ENCODE assay signal across 11 mouse cellular contexts in genomic region chr16:93071726-93072125, GRCm38 (mm10).
A peak's percentile ranks its signal among the peaks of the same experiment; 100 is the strongest.
DNase-seq lines count a peak whose midpoint lies in the region; ATAC-seq and TF ChIP-seq lines count a peak whose summit lies in the region.
"Had no signal": no experiment of that assay in that cellular context is flagged by ENCODE, and none has a peak within 500 bp of the region (broad histone marks: within the 10 kb centered on the region; RNA-seq: fewer than 3 reads in every experiment).

No protein-coding gene starts in this region.

- no peak for TF ChIP-seq CTCF in testis, adult 2 months (IDR thresholded peaks at IDR 0.05; ENCODE audit: control insufficient read depth, insufficient read depth, insufficient replicate concordance, low read depth, low read length)

- no peak overlapping the region for H3K4me3 ChIP-seq in testis, adult 2 months (ENCODE audit: control insufficient read depth, low read depth, low read length)
- no peak overlapping the region for H3K4me3 ChIP-seq in heart, embryonic 12.5 days
- H3K4me3 ChIP-seq in limb, embryonic 14.5 days (replicated peaks; ENCODE audit: low read length), result no peak overlapping the region
- H3K4me3 ChIP-seq: forebrain, embryonic 13.5 days had no signal

- no peaks in the 10 kb centered on the region for H3K4me1 ChIP-seq in testis, adult 2 months (ENCODE audit: control insufficient read depth, insufficient read depth, low read length)
- H3K4me1 ChIP-seq in heart, embryonic 12.5 days (replicated peaks), result peaks cover 20% of the 10 kb centered on the region
- H3K4me1 ChIP-seq in limb, embryonic 14.5 days (ENCODE audit: control insufficient read depth, insufficient read depth, low read length), result peaks cover 24% of the 10 kb centered on the region
- H3K4me1 ChIP-seq: forebrain, embryonic 13.5 days had no signal

- no peaks in the 10 kb centered on the region for H3K9me3 ChIP-seq in heart, embryonic 12.5 days (replicated peaks)
- no peaks in the 10 kb centered on the region for H3K9me3 ChIP-seq in limb, embryonic 14.5 days (ENCODE audit: control insufficient read depth, low read length)
- H3K9me3 ChIP-seq: forebrain, embryonic 13.5 days had no signal

- TF ChIP-seq POLR2A in testis, adult 2 months (IDR thresholded peaks at IDR 0.05; ENCODE audit: control insufficient read depth, low read depth, low read length), result no peak
- no peak for TF ChIP-seq POLR2A in limb, embryonic 14.5 days (IDR thresholded peaks at IDR 0.05; ENCODE audit: borderline replicate concordance, extremely low read depth, insufficient read depth, insufficient read length)

- no peaks in the 10 kb centered on the region for H3K27me3 ChIP-seq in testis, adult 2 months (ENCODE audit: control insufficient read depth, insufficient read depth, low read length)
- H3K27me3 ChIP-seq in heart, embryonic 12.5 days (replicated peaks), result peaks cover 47% of the 10 kb centered on the region
- H3K27me3 ChIP-seq in limb, embryonic 14.5 days (ENCODE audit: control insufficient read depth, insufficient read depth, low read length), result no peaks in the 10 kb centered on the region
- H3K27me3 ChIP-seq: forebrain, embryonic 13.5 days had no signal

- peak; percentile 88 for ATAC-seq in heart, embryonic 12.5 days (ENCODE audit: insufficient number of reproducible peaks, low FRiP score)
- ATAC-seq in limb, embryonic 14.5 days (ENCODE audit: low FRiP score, low read depth), result no peak
- ATAC-seq in monocyte, adult 5-6 weeks (replicated peaks; ENCODE audit: insufficient number of reproducible peaks, low FRiP score, low TSS enrichment, poor library complexity, severe bottlenecking), result no peak
- no peak for ATAC-seq in megakaryocyte, adult 5-6 weeks (ENCODE audit: poor library complexity, severe bottlenecking)
- ATAC-seq: forebrain, embryonic 13.5 days had no signal

- WGBS in heart, embryonic 12.5 days, result 13% methylated on average over 6 of the region's 6 CpGs
- 52% methylated on average over 6 of the region's 6 CpGs for WGBS in limb, embryonic 14.5 days

- H3K27ac ChIP-seq in testis, adult 2 months (ENCODE audit: control insufficient read depth, insufficient read depth, low read depth, low read length), result peak overlapping the region; percentile 56
- peak overlapping the region; percentile 72 for H3K27ac ChIP-seq in heart, embryonic 12.5 days (ENCODE audit: poor library complexity, severe bottlenecking)
- H3K27ac ChIP-seq in limb, embryonic 14.5 days (replicated peaks; ENCODE audit: low read depth, low read length), result peak overlapping the region; percentile 33; the same call in 1 of the 2 replicates
- H3K27ac ChIP-seq: forebrain, embryonic 13.5 days; liver, embryonic 14.5 days had no signal

- no peak for DNase-seq in testis, postnatal 14 days (ENCODE audit: low spot score)
- no peak for DNase-seq in limb, embryonic 14.5 days (ENCODE audit: low spot score)
- DNase-seq in cerebellum, postnatal 4 days (ENCODE audit: low spot score in 2 of 2), result no peak
- DNase-seq: cerebellum, adult 8-10 months; thymus, postnatal 14 days had no signal

- no peak overlapping the region for H3K9ac ChIP-seq in heart, embryonic 12.5 days
- no peak overlapping the region for H3K9ac ChIP-seq in limb, embryonic 14.5 days (ENCODE audit: low read depth, low read length, severe bottlenecking)
- H3K9ac ChIP-seq: forebrain, embryonic 13.5 days; liver, embryonic 14.5 days had no signal

- H3K4me2 ChIP-seq in heart, embryonic 12.5 days, result peak overlapping the region; percentile 26
- no peak overlapping the region for H3K4me2 ChIP-seq in limb, embryonic 14.5 days (replicated peaks; ENCODE audit: low read depth, low read length, severe bottlenecking)
- H3K4me2 ChIP-seq: forebrain, embryonic 13.5 days had no signal

- no peaks in the 10 kb centered on the region for H3K36me3 ChIP-seq in testis, adult 2 months (ENCODE audit: control insufficient read depth, insufficient read depth, low read length)
- no peaks in the 10 kb centered on the region for H3K36me3 ChIP-seq in heart, embryonic 12.5 days
- no peaks in the 10 kb centered on the region for H3K36me3 ChIP-seq in limb, embryonic 14.5 days (ENCODE audit: control insufficient read depth, insufficient read depth, low read length)
